8 mouse cellular contexts compared by ENCODE assay signal in genomic region chr13:12210023-12210762, GRCm38 (mm10). TPM values are rescaled to one million over a fixed set of nuclear protein-coding genes. Genes with fewer than 3 reads are reported as not detected.
DNase-seq lines count a peak whose midpoint lies in the region; ATAC-seq and TF ChIP-seq lines count a peak whose summit lies in the region.
"Had no signal": no experiment of that assay in that cellular context is flagged by ENCODE, and none has a peak within 500 bp of the region (broad histone marks: within the 10 kb centered on the region; RNA-seq: fewer than 3 reads in every experiment).

No protein-coding gene starts in this region.

- no peaks in the 10 kb centered on the region for H3K27me3 ChIP-seq in CH12.LX (replicated peaks)
- no peaks in the 10 kb centered on the region for H3K27me3 ChIP-seq in lung, embryonic 15.5 days
- H3K27me3 ChIP-seq: limb, embryonic 13.5 days had no signal

- H3K9ac ChIP-seq in CH12.LX (ENCODE audit: insufficient read depth, low read depth) = no peak overlapping the region
- no peak overlapping the region for H3K9ac ChIP-seq in lung, embryonic 15.5 days
- H3K9ac ChIP-seq: limb, embryonic 13.5 days had no signal

- no peaks in the 10 kb centered on the region for H3K9me3 ChIP-seq in CH12.LX (replicated peaks; ENCODE audit: low read length)
- H3K9me3 ChIP-seq in lung, embryonic 15.5 days = no peaks in the 10 kb centered on the region
- H3K9me3 ChIP-seq: limb, embryonic 13.5 days had no signal

- H3K4me2 ChIP-seq in CH12.LX (ENCODE audit: insufficient read depth, low read depth, poor library complexity, severe bottlenecking) = no peak overlapping the region
- no peak overlapping the region for H3K4me2 ChIP-seq in lung, embryonic 15.5 days
- H3K4me2 ChIP-seq: limb, embryonic 13.5 days had no signal

- TF ChIP-seq EP300 in CH12.LX (IDR thresholded peaks at IDR 0.05; ENCODE audit: low read length) = no peak

- no peak overlapping the region for H3K4me3 ChIP-seq in CH12.LX (replicated peaks in 1 of 3; ENCODE audit: low read depth in 2 of 3, low read length in 2 of 3, poor library complexity in 1 of 3)
- H3K4me3 ChIP-seq in lung, embryonic 15.5 days = no peak overlapping the region
- H3K4me3 ChIP-seq: limb, embryonic 13.5 days had no signal

- dilution Hi-C loops in CH12.LX (cut with MboI; ENCODE audit: extremely low pct_ligation_motif_present, extremely low pct_unique_long_range_greater_than_20kb, low sequenced_read_pairs) = no loop called here

- in situ Hi-C loops in CH12.LX (cut with MboI; ENCODE audit: low pct_ligation_motif_present, low pct_unique_long_range_greater_than_20kb, low sequenced_read_pairs) = no loop called here

- ATAC-seq in common myeloid progenitor, adult 5-6 weeks (replicated peaks; ENCODE audit: low read depth, poor library complexity, severe bottlenecking) = peak; percentile 94
- peak; percentile 35; the same call in 1 of the 2 replicates for ATAC-seq in lung, embryonic 15.5 days (ENCODE audit: borderline replicate concordance, extremely low read depth, low FRiP score, low TSS enrichment)

- H3K4me1 ChIP-seq in CH12.LX (ENCODE audit: control insufficient read depth in 1 of 2, insufficient read depth in 2 of 2) = no peaks in the 10 kb centered on the region
- H3K4me1 ChIP-seq in lung, embryonic 15.5 days = no peaks in the 10 kb centered on the region
- H3K4me1 ChIP-seq: limb, embryonic 13.5 days had no signal

- DNase-seq in B cell, adult 2 months = peak; percentile 62 to 66
- peak; percentile 64 for DNase-seq in CH12.LX (ENCODE audit: extremely low read depth)
- DNase-seq in heart, adult 18-20 months = peak; percentile 60 to 69
- DNase-seq in kidney, adult 8-10 months = peak; percentile 28 to 55
- DNase-seq in right cerebral cortex, adult 2 months (ENCODE audit: low spot score in 2 of 2) = peak; percentile 42 to 65

- no peak for TF ChIP-seq POLR2A in CH12.LX (IDR thresholded peaks at IDR 0.05; ENCODE audit: low read depth, low read length)

- 69% methylated on average over 10 of the region's 10 CpGs for WGBS in lung, embryonic 15.5 days

- TF ChIP-seq RAD21 in CH12.LX (IDR thresholded peaks at IDR 0.05; ENCODE audit: low read depth, low read length) = peak; percentile 88

- H3K27ac ChIP-seq in CH12.LX (ENCODE audit: insufficient read depth, low read depth) = no peak overlapping the region
- no peak overlapping the region for H3K27ac ChIP-seq in lung, embryonic 15.5 days
- H3K27ac ChIP-seq: limb, embryonic 13.5 days had no signal

- H3K79me2 ChIP-seq in CH12.LX (replicated peaks; ENCODE audit: control insufficient read depth, extremely low read depth, insufficient read depth, poor library complexity, severe bottlenecking) = no peaks in the 10 kb centered on the region

- TF ChIP-seq CTCF in CH12.LX (conservative IDR thresholded peaks at IDR 0.05 in 1 of 2, IDR thresholded peaks at IDR 0.05 in 1 of 2; ENCODE audit: low read depth in 2 of 2, low read length in 2 of 2) = peak; percentile 91 to 100

- peaks cover 41 to 76% of the 10 kb centered on the region in 2 experiments for H3K36me3 ChIP-seq in CH12.LX (replicated peaks in 1 of 2; ENCODE audit: control insufficient read depth in 1 of 2, insufficient read depth in 1 of 2, low read length in 1 of 2)
- peaks cover 38% of the 10 kb centered on the region for H3K36me3 ChIP-seq in lung, embryonic 15.5 days

TF ChIP-seq in CH12.LX, 34 proteins besides CTCF, POLR2A, EP300 and RAD21:
- no peak for TF ChIP-seq USF2 (conservative IDR thresholded peaks at IDR 0.05; ENCODE audit: low read depth, low read length)
- no peak for TF ChIP-seq MAFK (IDR thresholded peaks at IDR 0.05; ENCODE audit: insufficient replicate concordance, low read length)
- peak; percentile 99 for TF ChIP-seq ZNF384 (IDR thresholded peaks at IDR 0.05; ENCODE audit: low read depth, low read length)
- TF ChIP-seq MYC (IDR thresholded peaks at IDR 0.05; ENCODE audit: low read depth, low read length) = no peak
- TF ChIP-seq JUND (conservative IDR thresholded peaks at IDR 0.05; ENCODE audit: low read depth, low read length) = no peak
- no peak for TF ChIP-seq ZMIZ1 (IDR thresholded peaks at IDR 0.05; ENCODE audit: low read depth, low read length)
- TF ChIP-seq MAZ (IDR thresholded peaks at IDR 0.05; ENCODE audit: low read depth, low read length) = no peak
- no peak; the same call in 1 of the 2 replicates for TF ChIP-seq UBTF (IDR thresholded peaks at IDR 0.05; ENCODE audit: low read depth, low read length)
- TF ChIP-seq BHLHE40 (IDR thresholded peaks at IDR 0.05; ENCODE audit: low read depth, low read length) = no peak
- TF ChIP-seq SMC3 (IDR thresholded peaks at IDR 0.05; ENCODE audit: low read depth, low read length) = peak; percentile 77

RNA-seq across cellular contexts. Expression of gene Mtr, which starts 47.7 kb away (rescaled TPM):
- total RNA-seq in CH12.LX (2012; rRNA removed) (22.0 and 22.1 TPM in 2 replicates), CH12.LX (2014; rRNA removed) (13.2 and 15.2 TPM in 2 replicates)
- 28.6 and 28.8 TPM in 2 replicates for polyA plus RNA-seq in CH12.LX (2012; ENCODE audit: insufficient read length, low read depth)
- total RNA-seq in common myeloid progenitor, adult 5-6 weeks (2017) = 44.8 and 58.3 TPM in 2 replicates
- total RNA-seq in heart, adult 18-20 months (2021) = 100 to 1,000 TPM in 1 of 2 experiments, 10 to 100 TPM in 1; 95.0 to 113 TPM
- 15.4 and 17.1 TPM in 2 replicates for polyA plus RNA-seq in lung, embryonic 15.5 days (2015; fragmentation: Nextera tagmentation; extraction: Ambion mirVana)
